Mouse (Mus musculus) gastrocnemius, adult 18-20 months (tissue): Measurements from ENCODE around the gene Atl3. TPM values are rescaled to one million over a fixed set of nuclear protein-coding genes. Genes with fewer than 3 reads are reported as not detected.

Experiments
- DNase-seq: peaks from one replicate; pipeline ENCODE4 v3.0.0; 2021; ENCODE audit warnings: low spot score
- total RNA-seq, 2 experiments: library from RNA; stranded (reverse); gene quantifications; 2 replicates each; pipeline ENCODE4 v1.2.3; 2021

The Atl3 gene
- total RNA-seq, 2 experiments from 2014 or later: 6.1 to 7.2 TPM

DNA sequence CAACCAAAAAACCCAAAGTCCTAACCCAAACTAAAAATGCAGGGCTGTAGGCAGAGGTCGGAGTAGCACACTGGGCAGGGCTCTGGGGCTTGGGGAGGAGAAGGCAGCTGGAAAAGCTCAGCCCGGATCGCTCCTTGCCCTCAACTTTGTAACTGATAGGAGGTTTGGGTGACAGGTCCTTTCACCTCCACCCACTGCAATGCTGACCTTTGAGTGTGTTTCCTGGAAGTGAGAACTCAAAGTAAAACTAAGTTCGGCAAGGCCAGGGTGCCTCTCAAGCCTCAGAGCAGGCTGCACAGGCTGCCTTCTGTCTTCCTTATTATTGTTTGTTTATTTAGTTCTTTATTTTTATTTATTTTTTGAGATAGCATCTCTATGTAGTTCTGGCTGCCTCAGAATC is 66.1 kb downstream of the Atl3 start:
- DNase-seq: no peak

GRCm38 (mm10) chr19:7561456-7561855 is 67.6 kb downstream of the Atl3 start:
- no peak for DNase-seq

DNA sequence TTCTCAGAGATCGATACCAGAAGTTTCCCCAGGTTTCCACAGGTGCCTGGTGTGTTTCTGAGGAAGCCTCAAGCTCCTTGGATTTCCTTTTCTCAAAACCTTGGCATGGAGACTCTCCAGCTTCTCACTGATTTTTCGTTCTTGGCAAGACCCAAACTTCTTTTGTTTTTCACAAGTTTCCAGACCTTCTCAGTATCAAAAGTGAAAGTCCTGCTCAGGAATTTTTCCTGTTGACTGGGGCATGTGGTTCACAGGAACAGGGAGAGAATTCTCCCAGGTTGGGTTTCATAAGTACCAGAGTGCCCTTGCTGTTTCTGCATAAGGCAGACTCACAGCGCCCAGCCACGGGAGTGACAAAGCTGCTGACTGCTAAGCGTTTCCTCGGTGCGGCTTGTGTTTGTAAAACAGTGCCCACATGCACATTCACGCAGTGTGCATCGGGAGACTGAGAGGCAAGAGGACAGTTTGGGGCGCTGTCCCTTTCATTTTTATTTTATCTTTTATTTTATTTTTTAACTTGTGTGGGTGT is 68.8 kb downstream of the Atl3 start:
- no peak for DNase-seq

GRCm38 (mm10) chr19:7563676-7564075 is 69.8 kb downstream of the Atl3 start:
- DNase-seq: no peak

DNA sequence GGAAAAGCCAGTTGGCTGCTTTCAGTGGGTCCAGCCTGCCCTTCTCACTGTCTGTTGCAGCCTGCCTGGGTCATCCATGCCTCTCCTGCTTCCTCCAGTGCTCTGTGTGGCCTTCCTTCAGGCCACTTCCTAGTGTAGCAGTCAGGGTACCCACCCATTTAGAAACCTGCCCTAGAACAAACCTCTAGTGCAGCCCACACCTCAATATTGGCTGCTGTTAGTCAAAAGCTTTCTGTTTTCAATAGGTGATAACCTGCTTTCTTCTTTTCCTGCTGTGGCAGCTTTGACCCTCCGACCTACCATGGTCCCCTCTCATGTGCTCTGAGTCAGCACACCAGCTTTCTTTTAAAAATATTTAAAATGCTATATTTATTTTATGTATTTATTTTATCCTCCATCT is 70.6 kb downstream of the Atl3 start:
- no peak for DNase-seq

DNA sequence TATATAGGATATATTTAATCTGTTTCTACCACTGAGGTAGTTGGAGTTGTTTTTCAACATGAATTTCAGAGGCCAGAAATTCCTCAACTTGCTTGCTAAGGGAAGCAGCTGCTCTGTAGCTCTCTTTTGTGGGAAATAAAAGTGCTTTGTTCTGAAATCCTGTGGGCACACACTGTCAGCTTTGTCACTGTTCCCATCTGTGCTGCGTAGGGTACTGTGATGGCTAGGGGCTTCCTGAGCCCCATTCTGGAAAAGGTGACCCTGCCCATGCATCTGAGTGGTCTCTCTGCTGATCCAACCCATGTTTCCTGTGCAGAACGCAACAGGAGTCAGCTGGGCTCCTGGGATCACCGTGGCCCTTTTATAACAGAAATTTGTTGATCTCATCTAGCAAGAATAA is 73.0 kb downstream of the Atl3 start:
- no peak for DNase-seq

- no peak for DNase-seq
Measured at GRCm38 (mm10) chr19:7568364-7568763, 74.5 kb downstream of the Atl3 start.

- DNase-seq: no peak
Measured at GRCm38 (mm10) chr19:7569650-7570049, 75.8 kb downstream of the Atl3 start.

GRCm38 (mm10) chr19:7576180-7576579 is 82.3 kb downstream of the Atl3 start:
- DNase-seq: no peak

DNA sequence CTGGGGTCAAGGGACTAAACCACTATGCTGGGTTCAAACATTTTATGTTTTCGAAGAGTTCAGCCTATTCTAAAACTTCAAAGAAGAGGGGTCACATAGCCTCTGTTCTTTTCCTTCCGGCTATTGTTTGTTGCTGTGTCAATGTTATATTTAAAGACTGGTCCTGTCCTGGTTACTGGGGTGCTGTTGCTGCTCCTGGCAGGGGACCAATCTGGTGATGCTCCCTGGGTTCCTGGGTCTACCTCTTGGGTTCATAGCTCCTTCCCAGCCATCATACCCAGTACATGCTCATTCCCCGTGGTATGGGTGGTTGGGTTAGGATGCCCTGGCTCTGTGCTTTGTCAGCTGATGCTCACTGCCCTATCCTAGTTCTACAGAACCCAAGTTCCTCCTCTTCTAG is 83.9 kb downstream of the Atl3 start:
- no peak for DNase-seq

DNA sequence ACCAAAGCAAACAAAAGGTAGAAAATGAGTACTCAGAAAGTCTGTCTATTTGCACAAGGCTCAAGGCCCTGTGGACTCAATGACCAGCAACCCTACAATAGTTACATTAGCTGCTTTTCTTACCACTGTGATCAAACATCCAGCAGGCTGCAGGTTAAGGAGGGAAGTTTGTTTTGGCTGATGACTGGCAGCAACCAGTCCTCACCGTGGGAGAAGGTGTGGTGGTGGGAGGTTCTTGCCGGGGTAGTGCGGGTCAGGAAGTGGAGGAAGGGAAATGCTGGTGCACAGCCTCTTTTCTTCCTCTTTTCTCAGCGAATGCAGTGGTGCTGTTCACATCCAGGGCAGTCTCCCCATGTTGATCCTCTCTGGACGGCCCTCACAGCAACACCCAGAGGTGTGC is 87.2 kb downstream of the Atl3 start:
- no peak for DNase-seq

DNA sequence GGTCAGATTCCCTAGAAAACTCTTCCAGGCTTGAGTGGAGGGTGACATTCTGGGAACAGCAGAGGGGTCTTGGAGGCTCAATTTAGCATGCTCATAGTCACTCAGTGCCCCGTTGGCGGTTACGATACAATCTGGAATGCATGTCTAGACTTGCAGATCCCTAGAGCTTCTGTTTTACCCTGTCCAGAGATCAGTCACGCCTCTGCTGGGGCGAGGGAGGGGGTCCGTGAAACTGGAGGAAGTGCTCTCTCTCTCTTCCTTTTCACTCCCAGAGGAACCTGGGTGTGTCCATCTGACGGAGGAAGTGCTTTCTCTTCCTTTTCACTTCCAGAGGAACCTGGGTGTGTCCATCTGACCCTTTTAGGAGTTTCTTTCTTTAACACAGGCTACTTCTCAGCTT is 89.3 kb downstream of the Atl3 start:
- no peak for DNase-seq

DNA sequence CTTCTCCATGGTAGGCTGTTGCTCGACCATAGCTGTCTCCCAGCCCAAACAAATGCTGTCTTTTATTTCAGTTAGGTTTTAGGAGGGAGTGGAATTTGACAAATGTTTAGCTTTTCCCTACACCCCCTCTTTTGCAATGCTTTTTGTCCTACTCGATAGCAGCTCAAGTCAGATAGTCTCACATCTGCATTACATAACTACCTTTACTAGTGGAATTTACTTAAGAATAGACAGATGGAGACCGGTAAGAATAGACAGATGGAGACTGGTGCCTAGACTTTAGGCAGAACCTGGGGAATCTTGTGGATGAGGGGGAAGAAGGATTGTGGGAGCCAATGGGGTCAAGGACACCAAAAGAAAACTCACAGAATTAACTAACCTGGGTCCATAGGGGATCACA is 89.8 kb downstream of the Atl3 start:
- no peak for DNase-seq

- DNase-seq: peak; percentile 49
Measured at GRCm38 (mm10) chr19:7585279-7585678, 91.4 kb downstream of the Atl3 start.

DNA sequence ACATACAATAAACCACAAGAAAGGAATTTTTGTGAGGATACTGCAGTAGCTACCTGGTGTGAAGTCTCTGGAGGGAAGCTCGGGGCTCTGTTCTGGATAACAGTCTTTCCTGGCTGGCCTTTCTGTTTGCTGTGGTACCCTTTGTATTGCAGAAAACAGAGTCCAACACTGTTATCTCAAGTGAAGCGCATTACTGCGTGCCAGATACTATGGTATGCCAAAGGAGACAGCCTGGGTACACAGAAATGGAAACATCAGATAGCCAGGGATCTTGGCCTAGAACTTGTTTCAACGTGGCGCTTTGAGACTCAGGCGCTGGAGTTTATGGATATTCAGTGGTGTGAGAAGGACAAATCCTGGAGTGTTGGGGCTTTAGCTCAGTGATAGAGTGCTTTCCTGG is 91.9 kb downstream of the Atl3 start:
- DNase-seq: no peak

Other genes with a start within 250 kb of the Atl3 start
- gene Rcor2, start 226.7 kb upstream of the Atl3 start, total RNA-seq: 1 to 10 TPM; 2.2 to 2.7 TPM
- 10 to 100 TPM; 34.4 to 39.5 TPM for gene Mark2, start 152.2 kb upstream of the Atl3 start, total RNA-seq
- 1 to 10 TPM; 7.4 to 9.0 TPM for gene Spindoc, start 111.0 kb upstream of the Atl3 start, total RNA-seq
- 1 to 10 TPM; 3.1 to 4.8 TPM for gene 2700081O15Rik, start 76.4 kb upstream of the Atl3 start, total RNA-seq
- 10 to 100 TPM; 27.4 to 33.9 TPM for gene Rtn3, start 10.8 kb upstream of the Atl3 start, total RNA-seq
- 100 to 1,000 TPM; 102 to 122 TPM for gene Pla2g16, start 63.4 kb downstream of the Atl3 start, total RNA-seq
- 1 to 10 TPM in 1 of 2 experiments, under 1 TPM in 1; 0.89 to 1.1 TPM for gene Lgals12, start 113.2 kb downstream of the Atl3 start, total RNA-seq
- not detected for gene Hrasls5, start 118.5 kb downstream of the Atl3 start, total RNA-seq
- not detected for gene Slc22a19, start 217.3 kb downstream of the Atl3 start, total RNA-seq